Mouse (Mus musculus): ENCODE data around the gene Scgb2b17. TPM values are rescaled to one million over a fixed set of nuclear protein-coding genes. Genes with fewer than 3 reads are reported as not detected.
"Not testable (repeated sequence)": the region's sequence is repeated elsewhere in the genome, so short reads cannot be mapped to it uniquely, and the experiment has no call there.

Scgb2b17 gene
- total RNA-seq (2021) = not detected
- long read RNA-seq, experiment 1 = 0 reads
- long read RNA-seq, experiment 2 = 0 reads

DNA sequence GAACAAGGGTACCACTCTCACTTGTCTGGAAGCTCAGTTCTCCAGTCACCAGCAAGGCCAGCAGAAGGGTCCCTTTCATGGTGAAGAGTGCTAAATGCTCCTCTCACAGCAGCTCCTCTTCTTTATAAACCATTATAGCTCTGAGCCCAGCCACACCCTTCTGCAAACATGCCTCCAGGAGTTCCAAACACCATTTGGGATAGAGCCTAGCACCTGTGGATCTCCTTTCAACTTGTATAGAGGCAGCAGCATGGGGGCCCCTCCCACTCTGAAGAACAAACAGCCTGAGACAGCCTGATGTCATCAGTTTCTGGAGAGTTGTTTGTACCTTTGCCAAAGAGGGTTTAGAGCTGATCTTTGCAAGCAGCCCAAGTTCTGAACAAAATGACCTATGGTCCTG is at the start of gene Scgb2b17:
Gene Scgb2b17 (minus strand): TSS at position 101 of the 400 bp plus-strand sequence.
- H3K4me3 ChIP-seq; H3K27ac ChIP-seq; DNase-seq (ENCODE audit: extremely low spot score in 1 of 2, low spot score in 2 of 2); intact Hi-C loops (cut with DNase I): not testable (repeated sequence)

DNA sequence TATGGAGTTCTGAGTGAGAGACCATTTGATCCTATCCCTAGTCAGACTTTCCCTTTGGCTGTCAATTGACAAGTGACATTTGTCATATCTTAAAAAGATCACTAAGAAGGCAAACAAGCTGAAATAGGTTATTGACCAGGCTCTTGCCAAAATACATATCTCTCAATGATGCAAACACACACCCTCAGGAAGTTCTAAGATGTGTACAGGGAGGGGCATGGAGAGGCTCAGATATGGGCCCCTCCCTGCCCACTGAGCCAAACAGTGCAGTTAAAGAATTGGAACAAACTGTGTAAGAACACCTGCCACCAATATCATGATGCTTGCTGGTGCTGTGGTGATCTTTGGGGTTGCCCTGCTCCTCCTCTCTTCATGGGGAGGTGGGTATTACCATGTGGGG is 6.8 kb upstream of the Scgb2b17 start, which contains the start of gene Scgb1b17:
Gene Scgb1b17 (plus strand): TSS at position 301 of the 400 bp plus-strand sequence.
- DNase-seq (ENCODE audit: extremely low spot score in 1 of 2, low spot score in 2 of 2); intact Hi-C loops (cut with DNase I); H3K27ac ChIP-seq; H3K4me3 ChIP-seq: not testable (repeated sequence)

Other genes starting within 250 kb of the Scgb2b17 start
- not detected for gene Scgb2b15, start 226.9 kb downstream of the Scgb2b17 start, total RNA-seq (2021)
- not detected for gene Scgb1b15, start 220.0 kb downstream of the Scgb2b17 start, total RNA-seq (2021)
- not detected for gene Scgb1b17, start 6.9 kb upstream of the Scgb2b17 start, total RNA-seq (2021)
- not detected for gene Scgb2b18, start 117.3 kb upstream of the Scgb2b17 start, total RNA-seq (2021)
- gene Scgb1b18, start 129.0 kb upstream of the Scgb2b17 start, total RNA-seq (2021) = not detected
- gene Scgb2b19, start 223.8 kb upstream of the Scgb2b17 start, total RNA-seq (2021) = not detected
- gene Scgb1b19, start 230.7 kb upstream of the Scgb2b17 start, total RNA-seq (2021) = not detected

Measured in left cerebral cortex, adult 2 months (tissue).